Mouse (Mus musculus): Measurements from ENCODE around the gene 4833420G17Rik.
"Not testable (repeated sequence)": the region's sequence is repeated elsewhere in the genome, so short reads cannot be mapped to it uniquely, and the experiment has no call there.

4833420G17Rik gene

GRCm38 (mm10) chr13:119462596-119463560 is at the start of gene 4833420G17Rik:
TSS of gene 4833420G17Rik (plus strand) at chr13:119462768.
- peak; percentile 82 for DNase-seq

GRCm38 (mm10) chr13:119413026-119413425 is 49.5 kb upstream of the 4833420G17Rik start:
- no peak for DNase-seq

GRCm38 (mm10) chr13:119418479-119418878 is 44.1 kb upstream of the 4833420G17Rik start:
- DNase-seq, result no peak

GRCm38 (mm10) chr13:119430164-119430563 is 32.4 kb upstream of the 4833420G17Rik start:
- DNase-seq, result peak; percentile 9

- DNase-seq, result no peak
Observed at GRCm38 (mm10) chr13:119432041-119432440, 30.5 kb upstream of the 4833420G17Rik start.

- no peak for DNase-seq
Observed at GRCm38 (mm10) chr13:119434359-119434758, 28.2 kb upstream of the 4833420G17Rik start.

GRCm38 (mm10) chr13:119442244-119442643 is 20.3 kb upstream of the 4833420G17Rik start:
- no peak for DNase-seq

GRCm38 (mm10) chr13:119453563-119453962 is 9.0 kb upstream of the 4833420G17Rik start:
- no peak for DNase-seq

- no peak for DNase-seq
Observed at GRCm38 (mm10) chr13:119455082-119455481, 7.5 kb upstream of the 4833420G17Rik start.

GRCm38 (mm10) chr13:119456342-119456741 is 6.2 kb upstream of the 4833420G17Rik start:
- no peak for DNase-seq

GRCm38 (mm10) chr13:119461900-119462595 is 520 bp upstream of the 4833420G17Rik start:
- no peak for DNase-seq

GRCm38 (mm10) chr13:119476631-119477030 is 14.1 kb downstream of the 4833420G17Rik start:
- no peak for DNase-seq

- no peak for DNase-seq
Observed at GRCm38 (mm10) chr13:119477789-119478188, 15.2 kb downstream of the 4833420G17Rik start.

- no peak for DNase-seq
Observed at GRCm38 (mm10) chr13:119487354-119487753, 24.8 kb downstream of the 4833420G17Rik start.

- DNase-seq, result peak; percentile 92
Observed at GRCm38 (mm10) chr13:119487880-119488580, 25.5 kb downstream of the 4833420G17Rik start, which contains the start of the genes Tmem267 and 3110070M22Rik. TSS of gene Tmem267 (plus strand) at chr13:119488039. TSS of gene 3110070M22Rik (minus strand) at chr13:119488383.

GRCm38 (mm10) chr13:119492083-119492482 is 29.5 kb downstream of the 4833420G17Rik start:
- DNase-seq, result not testable (repeated sequence)

- not testable (repeated sequence) for DNase-seq
Observed at GRCm38 (mm10) chr13:119494938-119495337, 32.4 kb downstream of the 4833420G17Rik start.
